Mouse (Mus musculus): Measurements from ENCODE around the gene Ippk. TPM values are rescaled to one million over a fixed set of nuclear protein-coding genes. Genes with fewer than 3 reads are reported as not detected.
A peak's percentile ranks its signal among the peaks of the same experiment; 100 is the strongest.

Ippk gene
- polyA plus RNA-seq, 1 experiment from 2014 or later: 17.9 TPM

GRCm38 (mm10) chr13:49471981-49472675 lies 51.1 kb downstream of the Ippk start:
- ATAC-seq (ENCODE audit: low FRiP score, low TSS enrichment): no peak
- Histone ChIP-seq H3K4me2 (replicated peaks; ENCODE audit: low read depth, low read length) (no peak overlapping the region), H3K27me3 (ENCODE audit: insufficient read depth, low read length) (no peaks in the 10 kb centered on the region), H3K36me3 (ENCODE audit: insufficient read depth, low read length) (no peaks in the 10 kb centered on the region), H3K9me3 (ENCODE audit: low read length) (no peaks in the 10 kb centered on the region), H3K9ac (replicated peaks; ENCODE audit: low read length) (no peak overlapping the region), H3K4me1 (ENCODE audit: insufficient read depth, low read length) (no peaks in the 10 kb centered on the region), H3K4me3 (ENCODE audit: low read length) (no peak overlapping the region), H3K27ac (ENCODE audit: low read length) (no peak overlapping the region)
- WGBS: 70% methylated on average over 4 of the region's 4 CpGs

GRCm38 (mm10) chr13:49472676-49473005 lies 51.6 kb downstream of the Ippk start:
- H3K4me2 ChIP-seq (replicated peaks; ENCODE audit: low read depth, low read length): no peak overlapping the region
- H3K4me3 ChIP-seq (ENCODE audit: low read length): no peak overlapping the region
- 94% methylated on average over 6 of the region's 6 CpGs for WGBS
- H3K36me3 ChIP-seq (ENCODE audit: insufficient read depth, low read length): no peaks in the 10 kb centered on the region
- H3K9ac ChIP-seq (replicated peaks; ENCODE audit: low read length): no peak overlapping the region
- ATAC-seq (ENCODE audit: low FRiP score, low TSS enrichment): no peak
- H3K4me1 ChIP-seq (ENCODE audit: insufficient read depth, low read length): no peaks in the 10 kb centered on the region
- no peaks in the 10 kb centered on the region for H3K27me3 ChIP-seq (ENCODE audit: insufficient read depth, low read length)
- no peak overlapping the region for H3K27ac ChIP-seq (ENCODE audit: low read length)
- H3K9me3 ChIP-seq (ENCODE audit: low read length): no peaks in the 10 kb centered on the region

GRCm38 (mm10) chr13:49477887-49478286 lies 56.8 kb downstream of the Ippk start:
- Histone ChIP-seq H3K9me3 (ENCODE audit: low read length) (no peaks in the 10 kb centered on the region), H3K4me3 (ENCODE audit: low read length) (no peak overlapping the region), H3K4me2 (replicated peaks; ENCODE audit: low read depth, low read length) (no peak overlapping the region), H3K9ac (replicated peaks; ENCODE audit: low read length) (no peak overlapping the region), H3K4me1 (ENCODE audit: insufficient read depth, low read length) (no peaks in the 10 kb centered on the region), H3K36me3 (ENCODE audit: insufficient read depth, low read length) (no peaks in the 10 kb centered on the region), H3K27ac (ENCODE audit: low read length) (peak overlapping the region; percentile 56; the same call in 1 of the 2 replicates), H3K27me3 (ENCODE audit: insufficient read depth, low read length) (no peaks in the 10 kb centered on the region)
- ATAC-seq (ENCODE audit: low FRiP score, low TSS enrichment): no peak
- whole genome bisulfite sequencing: 75% methylated on average over 3 of the region's 3 CpGs

- H3K27ac ChIP-seq (ENCODE audit: low read length): no peak overlapping the region
Observed at GRCm38 (mm10) chr13:49478851-49479374, 57.9 kb downstream of the Ippk start.

GRCm38 (mm10) chr13:49479399-49479798 lies 58.4 kb downstream of the Ippk start:
- Histone ChIP-seq H3K4me3 (ENCODE audit: low read length) (no peak overlapping the region), H3K27me3 (ENCODE audit: insufficient read depth, low read length) (no peaks in the 10 kb centered on the region), H3K4me1 (ENCODE audit: insufficient read depth, low read length) (no peaks in the 10 kb centered on the region), H3K36me3 (ENCODE audit: insufficient read depth, low read length) (no peaks in the 10 kb centered on the region), H3K4me2 (replicated peaks; ENCODE audit: low read depth, low read length) (no peak overlapping the region), H3K27ac (ENCODE audit: low read length) (no peak overlapping the region), H3K9me3 (ENCODE audit: low read length) (no peaks in the 10 kb centered on the region), H3K9ac (replicated peaks; ENCODE audit: low read length) (no peak overlapping the region)
- ATAC-seq (ENCODE audit: low FRiP score, low TSS enrichment): no peak
- 82% methylated on average over 4 of the region's 4 CpGs for WGBS

More at GRCm38 (mm10) chr13:49478851-49479374, 57.9 kb downstream of the Ippk start:
- Histone ChIP-seq H3K4me2 (replicated peaks; ENCODE audit: low read depth, low read length) (no peak overlapping the region), H3K9ac (replicated peaks; ENCODE audit: low read length) (no peak overlapping the region), H3K4me1 (ENCODE audit: insufficient read depth, low read length) (no peaks in the 10 kb centered on the region), H3K4me3 (ENCODE audit: low read length) (no peak overlapping the region), H3K9me3 (ENCODE audit: low read length) (no peaks in the 10 kb centered on the region), H3K27me3 (ENCODE audit: insufficient read depth, low read length) (no peaks in the 10 kb centered on the region), H3K36me3 (ENCODE audit: insufficient read depth, low read length) (no peaks in the 10 kb centered on the region)
- WGBS: 87% methylated on average over 6 of the region's 6 CpGs
- no peak for ATAC-seq (ENCODE audit: low FRiP score, low TSS enrichment)

GRCm38 (mm10) chr13:49480057-49480456 lies 59.0 kb downstream of the Ippk start:
- H3K9ac ChIP-seq (replicated peaks; ENCODE audit: low read length): no peak overlapping the region
- no peak for ATAC-seq (ENCODE audit: low FRiP score, low TSS enrichment)
- H3K4me2 ChIP-seq (replicated peaks; ENCODE audit: low read depth, low read length): no peak overlapping the region
- H3K27ac ChIP-seq (ENCODE audit: low read length): no peak overlapping the region
- WGBS: 64% methylated on average over 2 of the region's 2 CpGs
- H3K4me3 ChIP-seq (ENCODE audit: low read length): no peak overlapping the region
- H3K4me1 ChIP-seq (ENCODE audit: insufficient read depth, low read length): no peaks in the 10 kb centered on the region
- no peaks in the 10 kb centered on the region for H3K9me3 ChIP-seq (ENCODE audit: low read length)
- no peaks in the 10 kb centered on the region for H3K27me3 ChIP-seq (ENCODE audit: insufficient read depth, low read length)
- no peaks in the 10 kb centered on the region for H3K36me3 ChIP-seq (ENCODE audit: insufficient read depth, low read length)

GRCm38 (mm10) chr13:49480551-49480950 lies 59.5 kb downstream of the Ippk start:
- WGBS: 79% methylated on average over 5 of the region's 5 CpGs
- Histone ChIP-seq H3K36me3 (ENCODE audit: insufficient read depth, low read length) (no peaks in the 10 kb centered on the region), H3K27ac (ENCODE audit: low read length) (peak overlapping the region; percentile 13; the same call in 1 of the 2 replicates), H3K4me3 (ENCODE audit: low read length) (no peak overlapping the region), H3K9ac (replicated peaks; ENCODE audit: low read length) (no peak overlapping the region), H3K4me1 (ENCODE audit: insufficient read depth, low read length) (no peaks in the 10 kb centered on the region), H3K27me3 (ENCODE audit: insufficient read depth, low read length) (no peaks in the 10 kb centered on the region), H3K9me3 (ENCODE audit: low read length) (no peaks in the 10 kb centered on the region), H3K4me2 (replicated peaks; ENCODE audit: low read depth, low read length) (no peak overlapping the region)
- ATAC-seq (ENCODE audit: low FRiP score, low TSS enrichment): no peak

GRCm38 (mm10) chr13:49485388-49485787 lies 64.3 kb downstream of the Ippk start:
- no peak for ATAC-seq (ENCODE audit: low FRiP score, low TSS enrichment)
- WGBS: 90% methylated on average over 5 of the region's 5 CpGs
- H3K9me3 ChIP-seq (ENCODE audit: low read length): no peaks in the 10 kb centered on the region
- no peak overlapping the region for H3K4me3 ChIP-seq (ENCODE audit: low read length)
- no peak overlapping the region for H3K9ac ChIP-seq (replicated peaks; ENCODE audit: low read length)
- H3K4me1 ChIP-seq (ENCODE audit: insufficient read depth, low read length): no peaks in the 10 kb centered on the region
- no peaks in the 10 kb centered on the region for H3K36me3 ChIP-seq (ENCODE audit: insufficient read depth, low read length)
- H3K4me2 ChIP-seq (replicated peaks; ENCODE audit: low read depth, low read length): no peak overlapping the region
- no peaks in the 10 kb centered on the region for H3K27me3 ChIP-seq (ENCODE audit: insufficient read depth, low read length)
- no peak overlapping the region for H3K27ac ChIP-seq (ENCODE audit: low read length)

GRCm38 (mm10) chr13:49492376-49493368 lies 71.6 kb downstream of the Ippk start, which contains the start of gene Tes3-ps:
Gene Tes3-ps (plus strand): TSS chr13:49493318.
- Histone ChIP-seq H3K9me3 (ENCODE audit: low read length) (no peaks in the 10 kb centered on the region), H3K27ac (ENCODE audit: low read length) (no peak within 1 kb of the TSS), H3K27me3 (ENCODE audit: insufficient read depth, low read length) (no peaks in the 10 kb centered on the region), H3K9ac (replicated peaks; ENCODE audit: low read length) (no peak within 1 kb of the TSS), H3K36me3 (ENCODE audit: insufficient read depth, low read length) (no peaks in the 10 kb centered on the region), H3K4me1 (ENCODE audit: insufficient read depth, low read length) (no peaks in the 10 kb centered on the region), H3K4me3 (ENCODE audit: low read length) (no peak within 1 kb of the TSS), H3K4me2 (replicated peaks; ENCODE audit: low read depth, low read length) (no peak within 1 kb of the TSS)
- WGBS: 54% methylated on average over 6 of the region's 6 CpGs
- no peak for ATAC-seq (ENCODE audit: low FRiP score, low TSS enrichment)

Measured in kidney, embryonic 16.5 days (tissue).